10 mouse cellular contexts compared by ENCODE assay signal in the genomic region with DNA sequence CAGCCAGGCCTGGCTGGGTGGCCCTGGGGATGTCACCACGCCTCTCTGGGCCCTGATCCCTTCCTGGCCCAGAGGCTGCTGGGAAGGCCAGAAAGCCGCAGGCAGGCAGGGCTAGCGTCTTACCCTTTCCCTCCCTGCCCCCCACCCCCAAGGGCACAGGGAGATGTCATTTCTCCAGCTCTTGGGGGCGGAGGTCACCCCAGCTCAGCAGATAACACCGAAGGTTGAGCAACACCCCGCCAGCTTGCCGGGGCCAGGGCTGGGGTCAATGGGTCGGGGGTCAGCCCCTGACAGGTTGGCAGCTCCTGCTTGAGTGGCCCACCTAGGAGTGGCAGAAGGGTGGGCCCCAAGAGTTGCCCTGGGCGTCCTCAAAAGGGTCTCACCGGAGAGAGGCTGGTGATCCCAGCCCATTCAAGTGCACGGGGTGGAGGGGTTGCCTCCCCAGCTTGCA. TPM values are rescaled to one million over a fixed set of nuclear protein-coding genes. Genes with fewer than 3 reads are reported as not detected.
DNase-seq lines count a peak whose midpoint lies in the region; ATAC-seq and TF ChIP-seq lines count a peak whose summit lies in the region.
"Had no signal": no experiment of that assay in that cellular context is flagged by ENCODE, and none has a peak within 500 bp of the region (broad histone marks: within the 10 kb centered on the region; RNA-seq: fewer than 3 reads in every experiment).

No protein-coding gene starts in this region.

- TF ChIP-seq EP300 in MEL (IDR thresholded peaks at IDR 0.05; ENCODE audit: low read depth in 1 of 2, low read length in 2 of 2): no peak

- peaks cover 2 to 19% of the 10 kb centered on the region in 2 experiments; a peak in 3 of 4 replicates for H3K36me3 ChIP-seq in MEL (ENCODE audit: control insufficient read depth in 1 of 2, insufficient read depth in 2 of 2, low read length in 2 of 2)
- no peaks in the 10 kb centered on the region for H3K36me3 ChIP-seq in liver, embryonic 13.5 days
- H3K36me3 ChIP-seq in thymus, adult 2 months (ENCODE audit: control insufficient read depth, insufficient read depth, low read length): no peaks in the 10 kb centered on the region
- H3K36me3 ChIP-seq: stomach, embryonic 15.5 days had no signal

- no peak for TF ChIP-seq CTCF in MEL (IDR thresholded peaks at IDR 0.05 in 2 of 3, conservative IDR thresholded peaks at IDR 0.05 in 1 of 3; ENCODE audit: control insufficient read depth in 1 of 3, insufficient read depth in 1 of 3, low read depth in 2 of 3, low read length in 3 of 3, poor library complexity in 1 of 3, severe bottlenecking in 1 of 3)
- no peak for TF ChIP-seq CTCF in thymus, adult 2 months (IDR thresholded peaks at IDR 0.05; ENCODE audit: borderline replicate concordance, control insufficient read depth, extremely low read depth, insufficient read depth, low read length, poor library complexity)

- WGBS in liver, embryonic 13.5 days (ENCODE audit: insufficient replicate concordance): 28% methylated on average over 11 of the region's 11 CpGs
- WGBS in thymus, adult 2 months: 95% methylated on average over 11 of the region's 11 CpGs

- peaks cover 11 to 27% of the 10 kb centered on the region in 2 experiments for H3K4me1 ChIP-seq in MEL (ENCODE audit: control insufficient read depth in 1 of 2, insufficient read depth in 2 of 2, low read length in 2 of 2)
- H3K4me1 ChIP-seq in liver, embryonic 13.5 days (replicated peaks): peaks cover 60% of the 10 kb centered on the region
- peaks cover 13% of the 10 kb centered on the region for H3K4me1 ChIP-seq in thymus, adult 2 months (replicated peaks; ENCODE audit: control insufficient read depth, insufficient read depth, low read length)

- peak overlapping the region; percentile 17; the same call in 1 of the 2 replicates for H3K9ac ChIP-seq in MEL (ENCODE audit: control insufficient read depth, low read depth, low read length, poor library complexity, severe bottlenecking)
- no peak overlapping the region for H3K9ac ChIP-seq in liver, embryonic 13.5 days

- no peak for TF ChIP-seq POLR2A in MEL (IDR thresholded peaks at IDR 0.05; ENCODE audit: control insufficient read depth in 1 of 2, insufficient read depth in 1 of 2, low read depth in 1 of 2, low read length in 2 of 2, poor library complexity in 1 of 2)
- no peak for TF ChIP-seq POLR2A in thymus, adult 2 months (IDR thresholded peaks at IDR 0.05; ENCODE audit: control insufficient read depth, extremely low read depth, insufficient read depth, low read length, poor library complexity)

- H3K4me2 ChIP-seq in liver, embryonic 13.5 days: peak overlapping the region; percentile 92

- TF ChIP-seq RAD21 in MEL (IDR thresholded peaks at IDR 0.05; ENCODE audit: low read depth, low read length): no peak

- H3K27ac ChIP-seq in MEL (ENCODE audit: control insufficient read depth, low read depth, low read length): no peak overlapping the region
- peak overlapping the region; percentile 80 for H3K27ac ChIP-seq in liver, embryonic 13.5 days
- no peak overlapping the region for H3K27ac ChIP-seq in thymus, adult 2 months (ENCODE audit: control insufficient read depth, insufficient read depth, low read length)

- peak; percentile 24 for ATAC-seq in liver, embryonic 13.5 days (ENCODE audit: low read depth)

- no peaks in the 10 kb centered on the region for H3K27me3 ChIP-seq in MEL (ENCODE audit: control insufficient read depth in 1 of 2, insufficient read depth in 2 of 2, low read length in 2 of 2)
- H3K27me3 ChIP-seq in liver, embryonic 13.5 days: peaks cover 45% of the 10 kb centered on the region
- H3K27me3 ChIP-seq in thymus, adult 2 months (ENCODE audit: control insufficient read depth, insufficient read depth, low read length): no peaks in the 10 kb centered on the region; the same call in 1 of the 2 replicates

- no peak overlapping the region; a peak in 1 of 4 replicates for H3K4me3 ChIP-seq in MEL (ENCODE audit: control insufficient read depth in 1 of 2, insufficient read depth in 1 of 2, low read depth in 2 of 2, low read length in 2 of 2)
- H3K4me3 ChIP-seq in liver, embryonic 13.5 days (replicated peaks): peak overlapping the region; percentile 73
- H3K4me3 ChIP-seq in thymus, adult 2 months (ENCODE audit: control insufficient read depth, insufficient read depth, low read length): no peak overlapping the region

- no peaks in the 10 kb centered on the region for H3K9me3 ChIP-seq in MEL (replicated peaks; ENCODE audit: insufficient read depth, low read length)
- no peaks in the 10 kb centered on the region for H3K9me3 ChIP-seq in liver, embryonic 13.5 days (replicated peaks)
- H3K9me3 ChIP-seq: megakaryocyte, embryonic 14.5 days; stomach, embryonic 15.5 days had no signal

- DNase-seq in lung, adult 18-20 months: peak; percentile 68 to 71
- DNase-seq in lung, postnatal 25 days (ENCODE audit: low spot score): no peak
- no peak for DNase-seq in MEL (ENCODE audit: low read depth, low spot score)
- DNase-seq in adrenal gland, postnatal 10 days: peak; percentile 90
- no peak for DNase-seq in liver, embryonic 13.5 days
- no peak for DNase-seq in thymus, adult 2 months
- DNase-seq in frontal cortex, postnatal 36 days (ENCODE audit: low spot score in 2 of 2): no peak
- DNase-seq: kidney, postnatal 14 days had no signal

- peaks cover 30% of the 10 kb centered on the region for H3K79me2 ChIP-seq in MEL (ENCODE audit: control insufficient read depth, insufficient read depth, low read length, poor library complexity)

TF ChIP-seq in MEL, 35 proteins besides CTCF, POLR2A, EP300 and RAD21:
- no peak for TF ChIP-seq POLR2AphosphoS2 (IDR thresholded peaks at IDR 0.05; ENCODE audit: low read length)
- no peak for TF ChIP-seq ZMIZ1 (IDR thresholded peaks at IDR 0.05; ENCODE audit: low read depth, low read length)
- TF ChIP-seq MXI1 (IDR thresholded peaks at IDR 0.05; ENCODE audit: low read depth, low read length): no peak
- TF ChIP-seq ETS1 (IDR thresholded peaks at IDR 0.05; ENCODE audit: low read depth, low read length): no peak
- TF ChIP-seq ZNF384 (IDR thresholded peaks at IDR 0.05; ENCODE audit: low read depth, low read length): no peak
- TF ChIP-seq MAZ (IDR thresholded peaks at IDR 0.05; ENCODE audit: low read depth, low read length): no peak
- no peak for TF ChIP-seq JUND (IDR thresholded peaks at IDR 0.05; ENCODE audit: low read depth, low read length)
- no peak for TF ChIP-seq MAX (IDR thresholded peaks at IDR 0.05; ENCODE audit: low read length)
- no peak for TF ChIP-seq GATA1 (IDR thresholded peaks at IDR 0.05; ENCODE audit: low read depth, low read length)
- TF ChIP-seq ELF1 (IDR thresholded peaks at IDR 0.05; ENCODE audit: low read depth, low read length): no peak
- no peak for TF ChIP-seq KAT2A (conservative IDR thresholded peaks at IDR 0.05; ENCODE audit: low read depth, low read length)
- TF ChIP-seq NRF1 (IDR thresholded peaks at IDR 0.05; ENCODE audit: insufficient read depth, low read depth, low read length, poor library complexity, severe bottlenecking): no peak
- no peak for TF ChIP-seq TAL1 (IDR thresholded peaks at IDR 0.05; ENCODE audit: low read length)
- TF ChIP-seq SIN3A (IDR thresholded peaks at IDR 0.05; ENCODE audit: low read length): no peak
- TF ChIP-seq BHLHE40 (IDR thresholded peaks at IDR 0.05; ENCODE audit: borderline replicate concordance, low read depth, low read length): no peak
- no peak for TF ChIP-seq TCF12 (IDR thresholded peaks at IDR 0.05; ENCODE audit: low read depth, low read length)
- no peak for TF ChIP-seq USF1 (IDR thresholded peaks at IDR 0.05; ENCODE audit: low read depth, low read length)
- no peak for TF ChIP-seq MAFK (IDR thresholded peaks at IDR 0.05; ENCODE audit: borderline replicate concordance, low read depth, low read length)
- TF ChIP-seq HCFC1 (IDR thresholded peaks at IDR 0.05; ENCODE audit: low read depth, low read length): no peak
- TF ChIP-seq E2F4 (IDR thresholded peaks at IDR 0.05; ENCODE audit: borderline replicate concordance, low read depth, low read length): no peak

RNA-seq across cellular contexts. Expression of a gene that starts 1.0 kb away (rescaled TPM):
- total RNA-seq in MEL (2012; rRNA removed): 9.9 and 20.8 TPM in 2 replicates
- 10 to 100 TPM in 1 of 2 experiments, not detected in 1; 10.7 TPM for polyA plus RNA-seq in MEL (2012; ENCODE audit: insufficient read depth in 1 of 2, insufficient read length in 2 of 2, low read depth in 1 of 2, low replicate concordance in 2 of 2, missing spikeins in 1 of 2)
- 100 to 1,000 TPM; 269 to 439 TPM for total RNA-seq in adrenal gland, postnatal 10 days (2021)
- polyA plus RNA-seq in liver, embryonic 13.5 days (2015; fragmentation: Nextera tagmentation; extraction: Ambion mirVana): 6.3 and 7.4 TPM in 2 replicates
- 69.6 and 135 TPM in 2 replicates for polyA plus RNA-seq in thymus, adult 2 months (2012; rRNA removed)

RNA-seq across cellular contexts. Expression of a gene that starts 1.9 kb away (rescaled TPM):
- 18.2 and 21.7 TPM in 2 replicates for total RNA-seq in MEL (2012; rRNA removed)
- polyA plus RNA-seq in MEL (2012; ENCODE audit: insufficient read depth in 1 of 2, insufficient read length in 2 of 2, low read depth in 1 of 2, low replicate concordance in 2 of 2, missing spikeins in 1 of 2): 10 to 100 TPM in 1 of 2 experiments, not detected in 1; 46.5 TPM
- 10 to 100 TPM; 31.2 to 33.5 TPM for total RNA-seq in adrenal gland, postnatal 10 days (2021)
- polyA plus RNA-seq in liver, embryonic 13.5 days (2015; fragmentation: Nextera tagmentation; extraction: Ambion mirVana): 16.1 and 17.1 TPM in 2 replicates
- 209 and 215 TPM in 2 replicates for polyA plus RNA-seq in thymus, adult 2 months (2012; rRNA removed)

RNA-seq across cellular contexts. Expression of a gene that starts 26.4 kb away (rescaled TPM):
- total RNA-seq in MEL (2012; rRNA removed): 5.2 and 8.1 TPM in 2 replicates
- polyA plus RNA-seq in MEL (2012; ENCODE audit: insufficient read depth in 1 of 2, insufficient read length in 2 of 2, low read depth in 1 of 2, low replicate concordance in 2 of 2, missing spikeins in 1 of 2): 1 to 10 TPM in 1 of 2 experiments, not detected in 1; 5.9 TPM
- 10 to 100 TPM; 16.4 to 17.5 TPM for total RNA-seq in adrenal gland, postnatal 10 days (2021)
- polyA plus RNA-seq in liver, embryonic 13.5 days (2015; fragmentation: Nextera tagmentation; extraction: Ambion mirVana): 2.9 TPM in 1 of 2 replicates, not detected in the other
- 9.5 and 15.3 TPM in 2 replicates for polyA plus RNA-seq in thymus, adult 2 months (2012; rRNA removed)

RNA-seq across cellular contexts. Expression of a gene that starts 55.8 kb away (rescaled TPM):
- total RNA-seq in MEL (2012; rRNA removed): 156 and 164 TPM in 2 replicates
- 100 to 1,000 TPM in 1 of 2 experiments, not detected in 1; 343 TPM for polyA plus RNA-seq in MEL (2012; ENCODE audit: insufficient read depth in 1 of 2, insufficient read length in 2 of 2, low read depth in 1 of 2, low replicate concordance in 2 of 2, missing spikeins in 1 of 2)
- total RNA-seq in adrenal gland, postnatal 10 days (2021): 100 to 1,000 TPM; 159 to 162 TPM
- 205 and 229 TPM in 2 replicates for polyA plus RNA-seq in liver, embryonic 13.5 days (2015; fragmentation: Nextera tagmentation; extraction: Ambion mirVana)
- polyA plus RNA-seq in thymus, adult 2 months (2012; rRNA removed): 161 and 174 TPM in 2 replicates

Comparison
In these comparisons a context has a peak if more than half of its experiments do, and no peak if none do; other contexts are left out.
1. DNase-seq: peak in lung, adult 18-20 months (2 of 2) and adrenal gland, postnatal 10 days (single experiment); none in lung, postnatal 25 days (single experiment), MEL (single experiment), liver, embryonic 13.5 days (single experiment), thymus, adult 2 months (single experiment) and frontal cortex, postnatal 36 days (0 of 2).